Mouse (Mus musculus) cortical plate, adult 2 months (tissue): Measurements from ENCODE around the gene Syt16.

ENCODE experiments used
- CTCF ChIP-seq: fragments of 200-500 bp; IDR thresholded peaks from 2 replicates; pipeline ENCODE4 v1.5.1; 2011; ENCODE audit warnings: mild to moderate bottlenecking, control low read depth, low read length; ENCODE audit not compliant: insufficient read depth; ENCODE audit errors: extremely low read depth
- POLR2A ChIP-seq: fragments of 200-500 bp; IDR thresholded peaks from 2 replicates; pipeline ENCODE4 v1.6.1; 2011; ENCODE audit warnings: mild to moderate bottlenecking, low read length, control low read depth; ENCODE audit not compliant: insufficient read depth; ENCODE audit errors: extremely low read depth

DNA sequence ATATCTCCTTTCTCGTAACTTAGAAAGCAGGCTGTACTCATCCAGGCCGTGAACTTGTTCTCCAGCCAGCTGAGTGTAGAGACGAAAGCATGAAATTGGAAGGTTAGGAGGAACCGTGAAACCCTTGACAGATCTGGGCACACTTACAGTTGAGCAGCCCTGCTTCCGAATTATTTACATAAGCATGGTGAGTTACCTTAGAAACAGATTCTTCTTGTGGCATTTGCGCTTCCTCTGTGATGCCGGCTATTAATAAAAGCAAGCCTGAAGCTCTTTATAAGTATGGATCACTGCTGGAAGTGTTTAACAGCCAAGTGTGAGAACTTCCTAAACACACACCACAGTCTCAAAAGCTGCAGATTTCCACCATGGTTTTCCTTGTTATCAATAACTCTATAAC is 144.7 kb downstream of the Syt16 start:
- TF ChIP-seq CTCF (no peak), POLR2A (no peak)
